ENCODE assay signal across 8 mouse cellular contexts in genomic region chr9:121276745-121277117, GRCm38 (mm10). TPM values are rescaled to one million over a fixed set of nuclear protein-coding genes. Genes with fewer than 3 reads are reported as not detected.
DNase-seq lines count a peak whose midpoint lies in the region; ATAC-seq lines count a peak whose summit lies in the region.

No protein-coding gene starts in this region.

- peaks cover 18% of the 10 kb centered on the region for H3K4me1 ChIP-seq in kidney, embryonic 15.5 days
- no peaks in the 10 kb centered on the region; the same call in 1 of the 2 replicates for H3K4me1 ChIP-seq in brown adipose tissue, adult 24 weeks (ENCODE audit: control insufficient read depth, insufficient read depth, insufficient read length, low read length)
- peaks cover 14% of the 10 kb centered on the region; the same call in 1 of the 2 replicates for H3K4me1 ChIP-seq in hindbrain, embryonic 14.5 days (replicated peaks; ENCODE audit: control insufficient read depth, insufficient read depth, low read length)
- peaks cover 15% of the 10 kb centered on the region for H3K4me1 ChIP-seq in midbrain, embryonic 15.5 days

- H3K9ac ChIP-seq in kidney, embryonic 15.5 days, result peak overlapping the region; percentile 56
- peak overlapping the region; percentile 54 for H3K9ac ChIP-seq in hindbrain, embryonic 14.5 days
- peak overlapping the region; percentile 64 for H3K9ac ChIP-seq in midbrain, embryonic 15.5 days

- no peaks in the 10 kb centered on the region for H3K9me3 ChIP-seq in kidney, embryonic 15.5 days (replicated peaks)
- no peaks in the 10 kb centered on the region for H3K9me3 ChIP-seq in hindbrain, embryonic 14.5 days (ENCODE audit: control insufficient read depth, low read length)
- H3K9me3 ChIP-seq in midbrain, embryonic 15.5 days, result no peaks in the 10 kb centered on the region

- no peak for ATAC-seq in kidney, embryonic 15.5 days (replicated peaks; ENCODE audit: low FRiP score)
- no peak for ATAC-seq in hindbrain, embryonic 14.5 days (ENCODE audit: low FRiP score)
- ATAC-seq in midbrain, embryonic 15.5 days (replicated peaks), result no peak

- no peaks in the 10 kb centered on the region for H3K27me3 ChIP-seq in kidney, embryonic 15.5 days
- no peaks in the 10 kb centered on the region for H3K27me3 ChIP-seq in hindbrain, embryonic 14.5 days (ENCODE audit: control insufficient read depth, insufficient read depth, low read length)
- H3K27me3 ChIP-seq in midbrain, embryonic 15.5 days (replicated peaks), result no peaks in the 10 kb centered on the region

- peak overlapping the region; percentile 84 for H3K4me3 ChIP-seq in kidney, embryonic 15.5 days (replicated peaks)
- H3K4me3 ChIP-seq in brown adipose tissue, adult 24 weeks (ENCODE audit: insufficient read depth, low read depth, low read length), result peak overlapping the region; percentile 83
- peak overlapping the region; percentile 62 for H3K4me3 ChIP-seq in hindbrain, embryonic 14.5 days (replicated peaks; ENCODE audit: low read length)
- H3K4me3 ChIP-seq in midbrain, embryonic 15.5 days, result peak overlapping the region; percentile 62

- no peaks in the 10 kb centered on the region for H3K36me3 ChIP-seq in kidney, embryonic 15.5 days
- H3K36me3 ChIP-seq in hindbrain, embryonic 14.5 days (replicated peaks; ENCODE audit: control insufficient read depth, insufficient read depth), result no peaks in the 10 kb centered on the region
- H3K36me3 ChIP-seq in midbrain, embryonic 15.5 days (replicated peaks), result no peaks in the 10 kb centered on the region

- peak overlapping the region; percentile 84 for H3K4me2 ChIP-seq in kidney, embryonic 15.5 days
- peak overlapping the region; percentile 73 for H3K4me2 ChIP-seq in hindbrain, embryonic 14.5 days (replicated peaks)
- H3K4me2 ChIP-seq in midbrain, embryonic 15.5 days, result peak overlapping the region; percentile 70

- no peak for DNase-seq in kidney, postnatal 10 days
- DNase-seq in hindbrain, embryonic 14.5 days (ENCODE audit: low spot score), result no peak
- no peak for DNase-seq in gastrocnemius, postnatal 10 days
- no peak for DNase-seq in right cerebral cortex, postnatal 36 days (ENCODE audit: low spot score in 2 of 2)
- no peak for DNase-seq in adrenal gland, adult 2 months

- H3K27ac ChIP-seq in kidney, embryonic 15.5 days, result no peak overlapping the region
- H3K27ac ChIP-seq in brown adipose tissue, adult 24 weeks (replicated peaks; ENCODE audit: low read depth, low read length), result no peak overlapping the region
- H3K27ac ChIP-seq in hindbrain, embryonic 14.5 days, result no peak overlapping the region
- H3K27ac ChIP-seq in midbrain, embryonic 15.5 days, result peak overlapping the region; percentile 89

- 15% methylated on average over 15 of the region's 15 CpGs for WGBS in kidney, embryonic 15.5 days
- 18% methylated on average over 15 of the region's 15 CpGs for WGBS in hindbrain, embryonic 14.5 days
- 16% methylated on average over 15 of the region's 15 CpGs for WGBS in midbrain, embryonic 15.5 days

RNA-seq across cellular contexts. Expression of gene Ulk4, which starts 0.3 kb away (rescaled TPM):
- polyA plus RNA-seq in kidney, embryonic 15.5 days (2015; fragmentation: Nextera tagmentation; extraction: Ambion mirVana), result 145 and 164 TPM in 2 replicates
- 4.4 TPM in 1 of 2 replicates, not detected in the other for polyA plus RNA-seq in brown adipose tissue, adult 24 weeks (2012; ENCODE audit: insufficient read depth, insufficient read length, missing spikeins)
- 50.0 and 65.6 TPM in 2 replicates for polyA plus RNA-seq in hindbrain, embryonic 14.5 days (2014; fragmentation: Nextera tagmentation; extraction: Ambion mirVana)
- polyA plus RNA-seq in midbrain, embryonic 15.5 days (2015; fragmentation: Nextera tagmentation; extraction: Ambion mirVana), result 84.7 and 92.9 TPM in 2 replicates
- total RNA-seq in gastrocnemius, postnatal 10 days (2021), result under 1 TPM; 0.80 to 0.97 TPM
- total RNA-seq in adrenal gland, adult 2 months (2021), result 1 to 10 TPM; 1.5 to 2.0 TPM
- 2.3 and 6.0 TPM in 2 replicates for polyA plus RNA-seq in adrenal gland, adult 2 months (2012; rRNA removed)

RNA-seq across cellular contexts. Expression of gene Trak1, which starts 20.6 kb away (rescaled TPM):
- polyA plus RNA-seq in kidney, embryonic 15.5 days (2015; fragmentation: Nextera tagmentation; extraction: Ambion mirVana), result 15.1 and 18.7 TPM in 2 replicates
- polyA plus RNA-seq in brown adipose tissue, adult 24 weeks (2012; ENCODE audit: insufficient read depth, insufficient read length, missing spikeins), result 64.3 and 66.0 TPM in 2 replicates
- polyA plus RNA-seq in hindbrain, embryonic 14.5 days (2014; fragmentation: Nextera tagmentation; extraction: Ambion mirVana), result 63.0 and 65.9 TPM in 2 replicates
- polyA plus RNA-seq in midbrain, embryonic 15.5 days (2015; fragmentation: Nextera tagmentation; extraction: Ambion mirVana), result 60.7 and 61.2 TPM in 2 replicates
- total RNA-seq in gastrocnemius, postnatal 10 days (2021), result 100 to 1,000 TPM; 203 to 207 TPM
- total RNA-seq in adrenal gland, adult 2 months (2021), result 10 to 100 TPM; 67.8 to 83.7 TPM
- polyA plus RNA-seq in adrenal gland, adult 2 months (2012; rRNA removed), result 52.2 and 52.3 TPM in 2 replicates
